Mouse (Mus musculus) CD4-positive naive resting alpha-beta T cell, adult 76 days (primary cell): ENCODE data around the gene Shh. TPM values are rescaled to one million over a fixed set of nuclear protein-coding genes. Genes with fewer than 3 reads are reported as not detected.

Source experiments
- total RNA-seq: library from RNA; stranded (reverse); gene quantifications from one replicate; pipeline ENCODE4 v1.2.4, GENCODE M21; 2023

Gene Shh
- total RNA-seq, result not detected

GRCm38 (mm10) chr5:28466760-28467306 lies at the start of gene Shh:
TSS of gene Shh (minus strand) at chr5:28467256.

Other genes with a start within 250 kb of the Shh start
- gene Cnpy1, start 221.4 kb downstream of the Shh start, total RNA-seq, result not detected
- 175 TPM for gene Rbm33, start 150.1 kb downstream of the Shh start, total RNA-seq